Mouse (Mus musculus) forebrain, embryonic 14.5 days (tissue): ENCODE results near the gene Dr1. TPM values are rescaled to one million over a fixed set of nuclear protein-coding genes. Genes with fewer than 3 reads are reported as not detected.
"Not testable (repeated sequence)": the region's sequence is repeated elsewhere in the genome, so short reads cannot be mapped to it uniquely, and the experiment has no call there.

Experiments used
- ATAC-seq: fragments of 200-750 bp; cut with Nextera tagmentation; 2 replicates; pipeline ENCODE4 v1.8.0; 2017; ENCODE audit warnings: mild to moderate bottlenecking, moderate library complexity
- DNase-seq: peaks from one replicate; pipeline ENCODE4 v3.0.0-alpha.2; 2015; ENCODE audit warnings: low spot score
- H3K27ac ChIP-seq: fragments of 300-500 bp; sonication (generic); 2 replicates; pipeline ENCODE4 v1.5.1; 2014; ENCODE audit warnings: low read depth, mild to moderate bottlenecking, control low read depth, low read length, moderate library complexity
- H3K27me3 ChIP-seq: fragments of 300-500 bp; sonication (generic); replicated peaks from 2 replicates; pipeline ENCODE4 v1.6.1; 2014; ENCODE audit warnings: low read length, control low read depth, mixed read lengths; ENCODE audit not compliant: control insufficient read depth, insufficient read depth
- H3K36me3 ChIP-seq: fragments of 300-500 bp; sonication (generic); 2 replicates; pipeline ENCODE4 v1.6.1; 2014; ENCODE audit warnings: low read length, control low read depth; ENCODE audit not compliant: control insufficient read depth, insufficient read depth
- H3K4me1 ChIP-seq: fragments of 300-500 bp; sonication (generic); 2 replicates; pipeline ENCODE4 v1.6.1; 2014; ENCODE audit warnings: antibody characterized with exemption, low read length, control low read depth; ENCODE audit not compliant: control insufficient read depth, insufficient read depth
- H3K4me2 ChIP-seq: fragments of 300-500 bp; sonication (generic); 2 replicates; pipeline ENCODE4 v1.6.1; 2014; ENCODE audit warnings: mild to moderate bottlenecking, control low read depth, low read length
- H3K4me3 ChIP-seq: fragments of 300-500 bp; sonication (generic); 2 replicates; pipeline ENCODE4 v1.5.1; 2014; ENCODE audit warnings: low read depth, low read length, control low read depth
- H3K9ac ChIP-seq: fragments of 300-500 bp; sonication (generic); 2 replicates; pipeline ENCODE4 v1.6.1; 2014; ENCODE audit warnings: mild to moderate bottlenecking, low read length, control low read depth, moderate library complexity
- H3K9me3 ChIP-seq: fragments of 300-500 bp; sonication (generic); replicated peaks from 2 replicates; pipeline ENCODE4 v1.6.1; 2016; ENCODE audit warnings: low read length, control low read depth, mixed read lengths; ENCODE audit not compliant: control insufficient read depth
- WGBS: fragments of 180-500 bp; shearing (Covaris S2); extraction: QIAGEN DNeasy Blood & Tissue Kit; methylation state at CpG from one replicate; pipeline ENCODE4 v1.1.7; 2014; 5-methylcytosine and 5-hydroxymethylcytosine counted together
- polyA plus RNA-seq: library from polyadenylated mRNA; unstranded; fragments of >200 nt; fragmentation: Nextera tagmentation; extraction: Ambion mirVana; gene quantifications from 2 replicates; pipeline ENCODE4 v1.2.1, GENCODE M21; 2014

Dr1 gene
- 45.4 and 54.1 TPM in 2 replicates for polyA plus RNA-seq

GRCm38 (mm10) chr5:108268127-108269062 lies at the start of gene Dr1:
Gene Dr1, plus strand, starts transcription at chr5:108268897.
- H3K27ac ChIP-seq, result peak within 1 kb of the TSS; percentile 81
- DNase-seq (peak; percentile 96), ATAC-seq (peak; percentile 98)
- peak within 1 kb of the TSS; percentile 97 for H3K4me2 ChIP-seq
- peak within 1 kb of the TSS; percentile 95 for H3K9ac ChIP-seq
- no peaks in the 10 kb centered on the region for H3K9me3 ChIP-seq
- peak within 1 kb of the TSS; percentile 89 for H3K4me3 ChIP-seq
- WGBS, result 4% methylated on average over 47 of the region's 55 CpGs
- 0 out of 2 replicates have a peak, but pooled peaks cover 9% of the 10 kb centered on the region for H3K36me3 ChIP-seq
- peaks cover 21% of the 10 kb centered on the region for H3K4me1 ChIP-seq
- H3K27me3 ChIP-seq, result no peaks in the 10 kb centered on the region

- Histone ChIP-seq H3K9ac (no peak overlapping the region), H3K4me2 (no peak overlapping the region), H3K4me1 (no peaks in the 10 kb centered on the region), H3K9me3 (no peaks in the 10 kb centered on the region), H3K27me3 (no peaks in the 10 kb centered on the region), H3K36me3 (no peaks in the 10 kb centered on the region), H3K27ac (no peak overlapping the region), H3K4me3 (no peak overlapping the region)
- DNase-seq (no peak), ATAC-seq (no peak)
These were observed 44.6 kb upstream of the Dr1 start for GRCm38 (mm10) chr5:108224077-108224476.

GRCm38 (mm10) chr5:108226159-108226558 lies 42.5 kb upstream of the Dr1 start:
- Histone ChIP-seq H3K27me3 (no peaks in the 10 kb centered on the region), H3K9me3 (no peaks in the 10 kb centered on the region), H3K36me3 (no peaks in the 10 kb centered on the region), H3K4me3 (no peak overlapping the region), H3K27ac (no peak overlapping the region), H3K4me1 (no peaks in the 10 kb centered on the region), H3K4me2 (no peak overlapping the region), H3K9ac (no peak overlapping the region)
- DNase-seq, result no peak
- no peak for ATAC-seq

GRCm38 (mm10) chr5:108246314-108246765 lies 22.4 kb upstream of the Dr1 start:
- H3K27ac ChIP-seq, result no peak overlapping the region
- no peaks in the 10 kb centered on the region for H3K4me1 ChIP-seq
- no peak overlapping the region for H3K9ac ChIP-seq
- no peak overlapping the region for H3K4me3 ChIP-seq
- no peak for DNase-seq
- H3K27me3 ChIP-seq, result no peaks in the 10 kb centered on the region
- no peak overlapping the region for H3K4me2 ChIP-seq
- WGBS, result 77% methylated on average over 3 of the region's 3 CpGs
- H3K9me3 ChIP-seq, result no peaks in the 10 kb centered on the region
- no peaks in the 10 kb centered on the region for H3K36me3 ChIP-seq
- no peak for ATAC-seq

GRCm38 (mm10) chr5:108250033-108250432 lies 18.7 kb upstream of the Dr1 start:
- 71% methylated on average over 2 of the region's 2 CpGs for WGBS
- H3K27ac ChIP-seq, result no peak overlapping the region
- no peak overlapping the region for H3K4me3 ChIP-seq
- no peak overlapping the region for H3K9ac ChIP-seq
- H3K4me1 ChIP-seq, result no peaks in the 10 kb centered on the region
- DNase-seq, result no peak
- H3K4me2 ChIP-seq, result no peak overlapping the region
- H3K27me3 ChIP-seq, result no peaks in the 10 kb centered on the region
- H3K9me3 ChIP-seq, result no peaks in the 10 kb centered on the region
- H3K36me3 ChIP-seq, result no peaks in the 10 kb centered on the region
- ATAC-seq, result no peak

GRCm38 (mm10) chr5:108255259-108255658 lies 13.4 kb upstream of the Dr1 start:
- DNase-seq (no peak), ATAC-seq (no peak)
- Histone ChIP-seq H3K27me3 (no peaks in the 10 kb centered on the region), H3K4me2 (no peak overlapping the region), H3K4me3 (no peak overlapping the region), H3K4me1 (no peaks in the 10 kb centered on the region), H3K36me3 (no peaks in the 10 kb centered on the region), H3K9ac (no peak overlapping the region), H3K27ac (no peak overlapping the region), H3K9me3 (no peaks in the 10 kb centered on the region)
- WGBS, result 89% methylated on average over 5 of the region's 5 CpGs

GRCm38 (mm10) chr5:108262722-108263121 lies 6.0 kb upstream of the Dr1 start:
- WGBS, result 47% methylated on average over 4 of the region's 4 CpGs
- no peak for ATAC-seq
- no peaks in the 10 kb centered on the region for H3K27me3 ChIP-seq
- peak; percentile 5 for DNase-seq
- no peak overlapping the region for H3K9ac ChIP-seq
- no peaks in the 10 kb centered on the region for H3K9me3 ChIP-seq
- no peak overlapping the region for H3K4me3 ChIP-seq
- H3K36me3 ChIP-seq, result no peaks in the 10 kb centered on the region
- no peak overlapping the region for H3K27ac ChIP-seq
- H3K4me2 ChIP-seq, result no peak overlapping the region
- H3K4me1 ChIP-seq, result no peaks in the 10 kb centered on the region

GRCm38 (mm10) chr5:108263785-108264184 lies 4.9 kb upstream of the Dr1 start:
- not testable (repeated sequence) for H3K4me3 ChIP-seq, DNase-seq, ATAC-seq, H3K4me1 ChIP-seq, H3K27me3 ChIP-seq, H3K9ac ChIP-seq, H3K27ac ChIP-seq, H3K36me3 ChIP-seq, H3K9me3 ChIP-seq, H3K4me2 ChIP-seq
- WGBS, result 85% methylated on average over 1 of the region's 1 CpGs

GRCm38 (mm10) chr5:108266990-108267389 lies 1.7 kb upstream of the Dr1 start:
- Histone ChIP-seq H3K9ac (no peak overlapping the region), H3K27me3 (no peaks in the 10 kb centered on the region), H3K36me3 (no peaks in the 10 kb centered on the region), H3K9me3 (no peaks in the 10 kb centered on the region), H3K4me1 (peaks cover 21% of the 10 kb centered on the region), H3K4me3 (no peak overlapping the region), H3K27ac (no peak overlapping the region), H3K4me2 (no peak overlapping the region)
- no peak for ATAC-seq
- no peak for DNase-seq
